Mouse (Mus musculus) forebrain, postnatal 0 days (tissue): ENCODE results near the gene Wiz. TPM values are rescaled to one million over a fixed set of nuclear protein-coding genes. Genes with fewer than 3 reads are reported as not detected.

Source experiments
- ATAC-seq: fragments of 200-750 bp; cut with Nextera tagmentation; 2 replicates; pipeline ENCODE4 v1.8.0; 2017; ENCODE audit warnings: mild to moderate bottlenecking, moderate library complexity
- DNase-seq: peaks from one replicate; pipeline ENCODE4 v3.0.0-alpha.2; 2015
- H3K27ac ChIP-seq: fragments of 300-500 bp; sonication (generic); 2 replicates; pipeline ENCODE4 v1.5.1; 2014; ENCODE audit warnings: low read depth, mild to moderate bottlenecking, antibody characterized with exemption, low read length, moderate library complexity, mixed read lengths
- H3K27me3 ChIP-seq: fragments of 300-500 bp; sonication (generic); 2 replicates; pipeline ENCODE4 v1.6.1; 2014; ENCODE audit warnings: mild to moderate bottlenecking, low read length, mixed read lengths; ENCODE audit not compliant: insufficient read depth
- H3K36me3 ChIP-seq: fragments of 300-500 bp; sonication (generic); 2 replicates; pipeline ENCODE4 v1.6.1; 2014; ENCODE audit warnings: mild to moderate bottlenecking, moderate library complexity; ENCODE audit not compliant: insufficient read depth
- H3K4me1 ChIP-seq: fragments of 300-500 bp; sonication (generic); 2 replicates; pipeline ENCODE4 v1.6.1; 2014; ENCODE audit warnings: antibody characterized with exemption; ENCODE audit not compliant: insufficient read depth
- H3K4me2 ChIP-seq: fragments of 300-500 bp; sonication (generic); 2 replicates; pipeline ENCODE4 v1.6.1; 2014; ENCODE audit warnings: low read depth, mild to moderate bottlenecking, moderate library complexity
- H3K4me3 ChIP-seq: fragments of 300-500 bp; sonication (generic); 2 replicates; pipeline ENCODE4 v1.5.1; 2014; ENCODE audit warnings: low read depth, low read length, mixed read lengths
- H3K9ac ChIP-seq: fragments of 300-500 bp; sonication (generic); 2 replicates; pipeline ENCODE4 v1.6.1; 2014; ENCODE audit warnings: mild to moderate bottlenecking
- H3K9me3 ChIP-seq: fragments of 300-500 bp; sonication (generic); 2 replicates; pipeline ENCODE4 v1.6.1; 2016; ENCODE audit warnings: low read length
- CTCF ChIP-seq: sonication (generic); IDR thresholded peaks from 2 replicates; pipeline ENCODE4 v1.5.1; 2016; ENCODE audit warnings: antibody characterized with exemption, control low read depth, low read depth
- WGBS: fragments of 180-500 bp; shearing (Covaris S2); extraction: QIAGEN DNeasy Blood & Tissue Kit; methylation state at CpG from one replicate; pipeline ENCODE4 v1.1.7; 2014; 5-methylcytosine and 5-hydroxymethylcytosine counted together
- microRNA-seq, 2 experiments: library from miRNA; unstranded; fragments of <30 nt; microRNA quantifications; one replicate each; pipeline ENCODE4; 2016
- polyA plus RNA-seq: library from polyadenylated mRNA; unstranded; fragments of >200 nt; fragmentation: Nextera tagmentation; extraction: Ambion mirVana; gene quantifications from 2 replicates; pipeline ENCODE4 v1.2.1, GENCODE M21; 2015
- total RNA-seq: library from RNA; depleted of rRNA; stranded (reverse); fragments of >200 nt; gene quantifications from 2 replicates; pipeline ENCODE4 v1.2.3, GENCODE M21; 2014; rRNA removed

Wiz gene
- total and polyA plus RNA-seq, 2 experiments from 2014 or later = 42.0 to 55.4 TPM

- TF ChIP-seq CTCF = no peak
- H3K4me2 ChIP-seq = no peak overlapping the region
- no peak overlapping the region for H3K27ac ChIP-seq
- H3K4me1 ChIP-seq = no peaks in the 10 kb centered on the region
- no peak for DNase-seq
- H3K9me3 ChIP-seq = no peaks in the 10 kb centered on the region
- no peak overlapping the region for H3K9ac ChIP-seq
- H3K36me3 ChIP-seq = peaks cover 85% of the 10 kb centered on the region
- 92% methylated on average over 4 of the region's 4 CpGs for WGBS
- no peak for ATAC-seq
- no peak overlapping the region for H3K4me3 ChIP-seq
- H3K27me3 ChIP-seq = no peaks in the 10 kb centered on the region
Measured at GRCm38 (mm10) chr17:32307963-32308362, 81.3 kb downstream of the Wiz start.

Small RNA genes within 50 kb of the gene (microRNA-seq; reads per million reads assigned to microRNA genes)
- 0 reads per million in 2 experiments for gene Gm22201

Other genes with a start within 250 kb of the Wiz start
- 13.5 and 22.5 TPM in 2 replicates for gene Notch3, start 222.6 kb downstream of the Wiz start, total RNA-seq
- 2.3 and 3.3 TPM in 2 replicates for gene Notch3, start 222.6 kb downstream of the Wiz start, polyA plus RNA-seq
- gene Ephx3, start 199.9 kb downstream of the Wiz start, total RNA-seq = 0.29 TPM in 1 of 2 replicates, not detected in the other
- gene Ephx3, start 199.9 kb downstream of the Wiz start, polyA plus RNA-seq = 0.08 and 0.11 TPM in 2 replicates
- 28.2 and 37.7 TPM in 2 replicates for gene Brd4, start 104.7 kb downstream of the Wiz start, total RNA-seq
- gene Brd4, start 104.7 kb downstream of the Wiz start, polyA plus RNA-seq = 59.2 and 85.6 TPM in 2 replicates
- gene Akap8, start 68.2 kb downstream of the Wiz start, total RNA-seq = 75.0 and 114 TPM in 2 replicates
- 44.8 and 64.3 TPM in 2 replicates for gene Akap8, start 68.2 kb downstream of the Wiz start, polyA plus RNA-seq
- gene Akap8l, start 38.8 kb downstream of the Wiz start, total RNA-seq = 74.2 and 86.2 TPM in 2 replicates
- gene Akap8l, start 38.8 kb downstream of the Wiz start, polyA plus RNA-seq = 76.0 and 80.5 TPM in 2 replicates
- gene Rasal3, start 14.1 kb upstream of the Wiz start, total RNA-seq = 0.52 and 0.62 TPM in 2 replicates
- 0.20 and 0.54 TPM in 2 replicates for gene Rasal3, start 14.1 kb upstream of the Wiz start, polyA plus RNA-seq
- not detected in 2 replicates for gene Pglyrp2, start 34.7 kb upstream of the Wiz start, total RNA-seq
- not detected in 2 replicates for gene Pglyrp2, start 34.7 kb upstream of the Wiz start, polyA plus RNA-seq
- 0.54 and 2.0 TPM in 2 replicates for gene Cyp4f39, start 63.3 kb upstream of the Wiz start, total RNA-seq
- 0.47 and 0.70 TPM in 2 replicates for gene Cyp4f39, start 63.3 kb upstream of the Wiz start, polyA plus RNA-seq
- gene Cyp4f17, start 116.6 kb upstream of the Wiz start, total RNA-seq = 7.9 and 9.1 TPM in 2 replicates
- 4.0 and 8.6 TPM in 2 replicates for gene Cyp4f17, start 116.6 kb upstream of the Wiz start, polyA plus RNA-seq
- 9.8 and 17.5 TPM in 2 replicates for gene Cyp4f16, start 147.1 kb upstream of the Wiz start, total RNA-seq
- 11.4 and 11.6 TPM in 2 replicates for gene Cyp4f16, start 147.1 kb upstream of the Wiz start, polyA plus RNA-seq
- not detected in 2 replicates for gene Cyp4f37, start 231.9 kb upstream of the Wiz start, total RNA-seq
- gene Cyp4f37, start 231.9 kb upstream of the Wiz start, polyA plus RNA-seq = 0.44 TPM in 1 of 2 replicates, not detected in the other